Mouse (Mus musculus) MEL (cell line): ENCODE measurements around the gene Creb3l2. TPM values are rescaled to one million over a fixed set of nuclear protein-coding genes. Genes with fewer than 3 reads are reported as not detected.

Experiments
- DNase-seq: peaks from one replicate; pipeline ENCODE4 v3.0.0; 2011; ENCODE audit warnings: low read depth, low spot score
- H3K27ac ChIP-seq: 2 replicates; pipeline ENCODE4 v1.5.1; 2012; ENCODE audit warnings: low read depth, mild to moderate bottlenecking, control low read depth, low read length, moderate library complexity; ENCODE audit not compliant: control insufficient read depth
- H3K27me3 ChIP-seq, 2 experiments: fragments of 150-350 bp in 1 of 2; sonication (generic) in 1 of 2; 2 replicates each; pipeline ENCODE4 v1.6.1; 2012; ENCODE audit warnings: low read length in 2 of 2, mild to moderate bottlenecking in 2 of 2, improper control_type of control experiment in 1 of 2, moderate library complexity in 1 of 2; ENCODE audit not compliant: insufficient read depth in 2 of 2, control insufficient read depth in 1 of 2
- H3K36me3 ChIP-seq, 2 experiments: 2 replicates each; pipeline ENCODE4 v1.6.1; 2012 to 2014; ENCODE audit warnings: low read length in 2 of 2, improper control_type of control experiment in 1 of 2, inconsistent platforms in 1 of 2, mild to moderate bottlenecking in 1 of 2; ENCODE audit not compliant: insufficient read depth in 2 of 2, control insufficient read depth in 1 of 2
- H3K4me1 ChIP-seq, 2 experiments: fragments of 150-350 bp in 1 of 2; sonication (generic) in 1 of 2; 2 replicates each; pipeline ENCODE4 v1.6.1; 2012; ENCODE audit warnings: low read length in 2 of 2, improper control_type of control experiment in 1 of 2, mild to moderate bottlenecking in 1 of 2; ENCODE audit not compliant: insufficient read depth in 2 of 2, control insufficient read depth in 1 of 2
- H3K4me3 ChIP-seq, 2 experiments: fragments of 150-350 bp in 1 of 2; sonication (generic) in 1 of 2; 2 replicates each; pipeline ENCODE4 v1.5.1; 2012; ENCODE audit warnings: low read depth in 2 of 2, low read length in 2 of 2, mild to moderate bottlenecking in 2 of 2, moderate library complexity in 2 of 2, control low read depth in 1 of 2, improper control_type of control experiment in 1 of 2; ENCODE audit not compliant: control insufficient read depth in 1 of 2, insufficient read depth in 1 of 2
- H3K79me2 ChIP-seq: 2 replicates; pipeline ENCODE4 v1.6.1; 2012; ENCODE audit warnings: mild to moderate bottlenecking, low read length, moderate library complexity; ENCODE audit not compliant: control insufficient read depth, poor library complexity, insufficient read depth
- H3K9ac ChIP-seq: 2 replicates; pipeline ENCODE4 v1.6.1; 2012; ENCODE audit warnings: low read depth, mild to moderate bottlenecking, control low read depth, low read length, moderate library complexity; ENCODE audit not compliant: control insufficient read depth, poor library complexity, severe bottlenecking
- H3K9me3 ChIP-seq: fragments of 150-350 bp; sonication (generic); replicated peaks from 2 replicates; pipeline ENCODE4 v1.6.1; 2012; ENCODE audit warnings: mild to moderate bottlenecking, low read length, improper control_type of control experiment, moderate library complexity; ENCODE audit not compliant: insufficient read depth
- BHLHE40 ChIP-seq: IDR thresholded peaks from 2 replicates; pipeline ENCODE4 v1.6.1; 2012; ENCODE audit warnings: low read depth, mild to moderate bottlenecking, inconsistent platforms, low read length, improper control_type of control experiment, borderline replicate concordance
- CHD2 ChIP-seq: IDR thresholded peaks from 2 replicates; pipeline ENCODE4 v1.6.1; 2011; ENCODE audit warnings: low read length, improper control_type of control experiment
- CTCF ChIP-seq, 3 experiments: IDR thresholded peaks in 2 of 3; conservative IDR thresholded peaks in 1 of 3; 2 replicates each; pipeline ENCODE4 v1.5.1; 2011 to 2012; ENCODE audit warnings: low read length in 3 of 3, low read depth in 2 of 3, mild to moderate bottlenecking in 2 of 3, improper control_type of control experiment in 1 of 3, inconsistent platforms in 1 of 3, mixed read lengths in 1 of 3, moderate library complexity in 1 of 3; ENCODE audit not compliant: control insufficient read depth in 1 of 3, insufficient read depth in 1 of 3, poor library complexity in 1 of 3, severe bottlenecking in 1 of 3
- E2F4 ChIP-seq: IDR thresholded peaks from 2 replicates; pipeline ENCODE4 v1.6.1; 2011; ENCODE audit warnings: low read depth, low read length, improper control_type of control experiment, borderline replicate concordance
- ELF1 ChIP-seq: IDR thresholded peaks from 2 replicates; pipeline ENCODE4 v1.6.1; 2014; ENCODE audit warnings: low read depth, mild to moderate bottlenecking, inconsistent platforms, low read length, improper control_type of control experiment, moderate library complexity
- EP300 ChIP-seq, 2 experiments: IDR thresholded peaks; 2 replicates each; pipeline ENCODE4 v1.6.1; 2011; ENCODE audit warnings: improper control_type of control experiment in 2 of 2, low read length in 2 of 2, low read depth in 1 of 2, mild to moderate bottlenecking in 1 of 2
- HCFC1 ChIP-seq: IDR thresholded peaks from 2 replicates; pipeline ENCODE4 v1.6.1; 2012; ENCODE audit warnings: low read depth, mild to moderate bottlenecking, inconsistent platforms, low read length, improper control_type of control experiment, moderate library complexity
- JUND ChIP-seq: IDR thresholded peaks from 2 replicates; pipeline ENCODE4 v1.6.1; 2011; ENCODE audit warnings: low read depth, mild to moderate bottlenecking, improper control_type of control experiment, low read length
- KAT2A ChIP-seq: conservative IDR thresholded peaks from 2 replicates; pipeline ENCODE4 v1.6.1; 2012; ENCODE audit warnings: low read depth, low read length, improper control_type of control experiment, inconsistent platforms
- MAFK ChIP-seq: IDR thresholded peaks from 2 replicates; pipeline ENCODE4 v1.6.1; 2011; ENCODE audit warnings: low read depth, mild to moderate bottlenecking, low read length, improper control_type of control experiment, borderline replicate concordance
- MYB ChIP-seq: IDR thresholded peaks from 2 replicates; pipeline ENCODE4 v1.6.1; 2011; ENCODE audit warnings: mild to moderate bottlenecking, low read depth, low read length, improper control_type of control experiment
- MYC ChIP-seq: IDR thresholded peaks from 2 replicates; pipeline ENCODE4 v1.6.1; 2011; ENCODE audit warnings: low read depth, mild to moderate bottlenecking, low read length, improper control_type of control experiment, moderate library complexity
- POLR2A ChIP-seq, 2 experiments: IDR thresholded peaks; 2 replicates each; pipeline ENCODE4 v1.6.1; 2011 to 2012; ENCODE audit warnings: low read length in 2 of 2, mild to moderate bottlenecking in 2 of 2, control low read depth in 1 of 2, improper control_type of control experiment in 1 of 2, low read depth in 1 of 2, moderate library complexity in 1 of 2; ENCODE audit not compliant: control insufficient read depth in 1 of 2, insufficient read depth in 1 of 2, poor library complexity in 1 of 2
- RAD21 ChIP-seq: IDR thresholded peaks from 2 replicates; pipeline ENCODE4 v1.6.1; 2011; ENCODE audit warnings: mild to moderate bottlenecking, low read depth, low read length, improper control_type of control experiment
- SIN3A ChIP-seq: IDR thresholded peaks from 2 replicates; pipeline ENCODE4 v1.6.1; 2012; ENCODE audit warnings: low read length, improper control_type of control experiment, inconsistent platforms
- SMC3 ChIP-seq: IDR thresholded peaks from 2 replicates; pipeline ENCODE4 v1.6.1; 2011; ENCODE audit warnings: low read depth, low read length, improper control_type of control experiment
- TAL1 ChIP-seq: IDR thresholded peaks from 2 replicates; pipeline ENCODE4 v1.6.1; 2012; ENCODE audit warnings: mild to moderate bottlenecking, inconsistent platforms, low read length, moderate library complexity, mixed read lengths
- TBP ChIP-seq: IDR thresholded peaks from 2 replicates; pipeline ENCODE4 v1.8.0; 2011; ENCODE audit warnings: low read depth, low read length, improper control_type of control experiment
- TCF12 ChIP-seq: IDR thresholded peaks from 2 replicates; pipeline ENCODE4 v1.6.1; 2014; ENCODE audit warnings: low read depth, mild to moderate bottlenecking, inconsistent platforms, low read length, improper control_type of control experiment, moderate library complexity
- UBTF ChIP-seq: IDR thresholded peaks from 2 replicates; pipeline ENCODE4 v1.6.1; 2012; ENCODE audit warnings: low read depth, mild to moderate bottlenecking, inconsistent platforms, low read length, improper control_type of control experiment, moderate library complexity, borderline replicate concordance; ENCODE audit not compliant: insufficient read depth
- USF1 ChIP-seq: IDR thresholded peaks from 2 replicates; pipeline ENCODE4 v1.6.1; 2014; ENCODE audit warnings: low read depth, mild to moderate bottlenecking, inconsistent platforms, low read length, improper control_type of control experiment, moderate library complexity
- ZC3H11A ChIP-seq: IDR thresholded peaks from 2 replicates; pipeline ENCODE4 v1.6.1; 2012; ENCODE audit warnings: low read depth, mild to moderate bottlenecking, inconsistent platforms, low read length, improper control_type of control experiment
- ZKSCAN1 ChIP-seq: IDR thresholded peaks from 2 replicates; pipeline ENCODE4 v1.6.1; 2012; ENCODE audit warnings: low read depth, mild to moderate bottlenecking, inconsistent platforms, low read length, improper control_type of control experiment, moderate library complexity
- polyA plus RNA-seq, 2 experiments: library from polyadenylated mRNA; stranded (reverse) in 1 of 2; unstranded in 1 of 2; fragments of >175 nt in 1 of 2; fragments of >200 nt in 1 of 2; gene quantifications; 2 replicates each; pipeline versions ENCODE4 v1.2.1 to v1.2.4; 2012; ENCODE audit warnings: low replicate concordance in 2 of 2, low read depth in 1 of 2; ENCODE audit not compliant: insufficient read length in 2 of 2, insufficient read depth in 1 of 2, missing spikeins in 1 of 2
- total RNA-seq: library from RNA; depleted of rRNA; stranded (reverse); fragments of 300-350 nt; gene quantifications from 2 replicates; pipeline ENCODE4 v1.2.3, GENCODE M21; 2012

Gene Creb3l2
- total and polyA plus RNA-seq, 3 experiments, result not detected

DNA sequence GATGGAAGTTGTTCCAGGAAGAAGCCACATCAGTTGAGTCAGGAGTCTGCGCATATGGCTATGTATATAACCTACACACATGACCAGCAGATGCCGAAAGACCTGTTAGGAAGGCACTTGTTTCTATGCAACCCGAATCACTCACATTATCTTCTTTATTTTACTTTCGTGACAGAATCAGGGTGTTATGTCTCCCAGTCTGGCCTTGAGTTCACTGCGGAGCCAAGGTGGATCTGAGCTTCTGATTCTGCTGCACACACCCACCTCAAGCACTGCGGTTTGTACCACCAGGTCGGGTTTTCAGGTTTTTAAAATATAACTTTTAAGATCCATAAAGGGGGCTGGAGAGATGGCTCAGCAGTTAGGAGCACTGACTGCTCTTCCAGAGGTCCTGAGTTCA, 119.3 kb downstream of the Creb3l2 start:
- no peaks in the 10 kb centered on the region for H3K79me2 ChIP-seq
- H3K9ac ChIP-seq, result no peak overlapping the region
- H3K27me3 ChIP-seq, result no peaks in the 10 kb centered on the region
- H3K27ac ChIP-seq, result no peak overlapping the region
- no peak overlapping the region for H3K4me3 ChIP-seq
- no peaks in the 10 kb centered on the region for H3K36me3 ChIP-seq
- TF ChIP-seq TBP, result no peak
- no peak for TF ChIP-seq JUND
- TF ChIP-seq USF1, result no peak
- no peak for TF ChIP-seq ELF1
- no peak for TF ChIP-seq KAT2A
- no peak for TF ChIP-seq BHLHE40
- TF ChIP-seq UBTF, result no peak
- TF ChIP-seq MYC, result no peak
- TF ChIP-seq MAFK, result no peak
- no peak for TF ChIP-seq MYB
- no peak for TF ChIP-seq E2F4
- no peak for TF ChIP-seq CTCF (IDR thresholded peaks at IDR 0.05 in 2 of 3, conservative IDR thresholded peaks at IDR 0.05 in 1 of 3; ENCODE audit: control insufficient read depth in 1 of 3, insufficient read depth in 1 of 3, low read depth in 2 of 3, low read length in 3 of 3, poor library complexity in 1 of 3, severe bottlenecking in 1 of 3)
- no peak for TF ChIP-seq RAD21
- no peak for TF ChIP-seq EP300 (IDR thresholded peaks at IDR 0.05; ENCODE audit: low read depth in 1 of 2, low read length in 2 of 2)
- no peak for TF ChIP-seq SIN3A
- no peak for TF ChIP-seq CHD2
- no peak for DNase-seq
- no peaks in the 10 kb centered on the region for H3K4me1 ChIP-seq
- H3K9me3 ChIP-seq, result no peaks in the 10 kb centered on the region

GRCm38 (mm10) chr6:37322088-37322487, 119.9 kb downstream of the Creb3l2 start:
- no peak for DNase-seq
- Histone ChIP-seq H3K27ac (no peak overlapping the region), H3K9ac (no peak overlapping the region), H3K4me3 (no peak overlapping the region), H3K27me3 (no peaks in the 10 kb centered on the region), H3K36me3 (no peaks in the 10 kb centered on the region), H3K4me1 (no peaks in the 10 kb centered on the region), H3K9me3 (no peaks in the 10 kb centered on the region), H3K79me2 (no peaks in the 10 kb centered on the region)
- TF ChIP-seq ZKSCAN1 (no peak), JUND (no peak), ELF1 (no peak), TAL1 (no peak), SMC3 (no peak), TCF12 (no peak), HCFC1 (no peak), MYC (no peak), POLR2A (IDR thresholded peaks at IDR 0.05; ENCODE audit: control insufficient read depth in 1 of 2, insufficient read depth in 1 of 2, low read depth in 1 of 2, low read length in 2 of 2, poor library complexity in 1 of 2) (no peak), KAT2A (no peak), ZC3H11A (no peak)
